Mouse (Mus musculus) adrenal gland, postnatal 25 days (tissue): ENCODE measurements at regions not wholly inside any gene's neighbourhood (a gene's known extent, or its start where the extent isn't known, plus 50 kb on each side); places are given as distances from the start of the nearest gene placed in this dataset.
A peak's percentile ranks its signal among the peaks of the same experiment; 100 is the strongest.

Experiments
- DNase-seq: peaks from one replicate; pipeline ENCODE4 v3.0.0; 2021; ENCODE audit warnings: mixed read lengths

DNA sequence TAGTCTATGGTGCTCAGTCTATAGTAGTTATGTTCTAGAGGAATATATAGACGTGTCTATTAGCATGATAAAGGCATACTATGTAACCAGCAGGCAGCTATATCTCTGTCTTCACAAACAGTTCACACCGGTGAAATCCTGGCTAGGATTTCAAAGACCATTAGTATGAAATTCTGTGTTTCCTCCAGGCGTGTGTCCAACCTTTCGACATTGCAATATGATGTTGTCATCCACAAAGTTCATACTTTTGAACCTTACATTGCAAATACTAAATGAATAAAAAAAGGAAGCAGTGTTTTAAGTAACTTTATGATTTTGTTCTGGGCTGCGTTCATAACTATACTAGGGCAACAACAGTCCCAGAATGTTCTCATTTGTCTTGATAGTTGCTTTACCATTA, 95.2 kb upstream of the Cpeb2 start:
- DNase-seq, result no peak

DNA sequence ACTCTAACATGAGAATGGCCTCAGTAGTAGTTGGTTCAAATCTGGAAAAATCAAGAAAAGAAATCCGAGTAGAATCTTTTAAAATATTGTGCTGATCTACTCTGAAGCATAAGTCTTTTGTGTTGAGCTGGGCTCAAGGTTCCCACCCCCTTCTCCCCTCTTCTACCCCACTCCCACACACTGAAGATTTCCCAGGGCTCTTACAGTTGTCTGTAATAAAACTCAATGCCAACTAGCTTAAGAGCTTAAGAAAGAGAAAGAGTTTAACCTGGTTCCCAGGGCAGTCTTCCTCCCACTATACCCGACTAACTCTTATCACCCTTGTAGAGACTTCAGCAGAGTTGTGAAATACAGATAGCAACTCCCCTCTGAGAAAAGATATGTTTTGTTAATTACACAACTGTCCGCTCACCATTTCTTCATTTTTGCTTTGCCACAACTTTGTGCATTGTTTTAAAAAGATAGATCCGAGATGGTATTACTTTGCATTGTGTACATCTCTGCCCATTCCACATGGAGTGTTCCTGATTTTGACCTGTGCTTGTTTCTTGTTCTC, 94.0 kb upstream of the Cpeb2 start:
- DNase-seq, result no peak

DNA sequence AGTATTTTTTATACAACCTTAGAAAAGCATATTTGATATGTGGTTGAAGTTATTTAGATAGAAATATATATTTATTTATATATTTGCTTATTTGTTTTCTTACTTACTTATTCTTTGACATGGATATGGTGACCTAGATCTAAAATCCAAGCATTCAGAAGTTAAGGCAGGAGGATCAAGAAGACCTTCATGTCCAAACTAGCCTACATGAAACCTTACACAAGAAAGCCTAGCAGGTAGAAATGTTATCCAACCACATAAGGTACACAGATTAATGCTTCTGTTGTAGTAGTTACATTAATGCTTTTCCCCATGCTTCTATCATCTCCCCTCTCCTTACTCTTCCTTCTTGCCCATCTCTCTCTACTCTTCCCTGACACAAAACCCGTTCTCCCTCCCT, 93.2 kb upstream of the Cpeb2 start:
- no peak for DNase-seq

DNA sequence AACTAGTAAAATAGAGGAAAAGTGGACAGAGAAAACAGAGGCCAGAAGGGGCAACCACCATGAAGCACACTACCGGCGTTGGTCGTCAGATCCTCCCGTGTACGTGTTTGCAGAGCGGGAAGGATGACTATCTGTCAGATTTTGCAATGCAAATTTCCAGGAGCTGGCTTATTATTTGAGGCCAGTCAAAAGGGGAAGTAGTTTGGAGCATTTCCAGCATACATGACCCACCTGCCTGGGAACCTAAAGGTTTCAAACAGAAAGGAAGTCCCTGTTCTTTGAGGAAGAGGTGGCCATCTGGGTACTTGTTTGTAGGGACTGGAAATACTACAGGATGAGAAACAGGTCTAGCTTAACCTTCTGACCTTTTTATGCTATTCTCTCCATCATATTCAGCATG, 87.0 kb upstream of the Cpeb2 start:
- no peak for DNase-seq

- no peak for DNase-seq
Observed at GRCm38 (mm10) chr5:43146928-43147327, 86.0 kb upstream of the Cpeb2 start.

GRCm38 (mm10) chr5:43148486-43148885, 84.5 kb upstream of the Cpeb2 start:
- peak; percentile 18 for DNase-seq

DNA sequence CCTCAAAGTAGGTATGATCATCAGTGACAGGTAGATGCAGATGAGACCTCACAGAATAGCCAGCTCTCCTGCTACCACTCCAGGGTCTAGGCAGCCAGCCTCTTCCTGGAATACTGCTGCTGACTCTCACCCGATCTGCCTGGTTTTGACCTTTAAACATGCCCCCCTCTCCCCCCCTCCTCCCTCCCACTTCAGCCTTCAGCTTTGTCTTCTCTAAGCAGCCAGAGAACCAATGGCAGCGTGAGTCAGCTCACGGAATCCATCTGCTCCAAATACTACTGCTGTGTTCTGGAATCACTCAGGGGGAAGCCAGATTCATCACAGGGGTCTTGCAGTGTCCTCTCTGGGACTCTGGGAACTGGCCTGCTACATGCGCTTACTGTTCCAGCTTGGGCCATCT, 83.4 kb upstream of the Cpeb2 start:
- DNase-seq, result peak; percentile 16

DNA sequence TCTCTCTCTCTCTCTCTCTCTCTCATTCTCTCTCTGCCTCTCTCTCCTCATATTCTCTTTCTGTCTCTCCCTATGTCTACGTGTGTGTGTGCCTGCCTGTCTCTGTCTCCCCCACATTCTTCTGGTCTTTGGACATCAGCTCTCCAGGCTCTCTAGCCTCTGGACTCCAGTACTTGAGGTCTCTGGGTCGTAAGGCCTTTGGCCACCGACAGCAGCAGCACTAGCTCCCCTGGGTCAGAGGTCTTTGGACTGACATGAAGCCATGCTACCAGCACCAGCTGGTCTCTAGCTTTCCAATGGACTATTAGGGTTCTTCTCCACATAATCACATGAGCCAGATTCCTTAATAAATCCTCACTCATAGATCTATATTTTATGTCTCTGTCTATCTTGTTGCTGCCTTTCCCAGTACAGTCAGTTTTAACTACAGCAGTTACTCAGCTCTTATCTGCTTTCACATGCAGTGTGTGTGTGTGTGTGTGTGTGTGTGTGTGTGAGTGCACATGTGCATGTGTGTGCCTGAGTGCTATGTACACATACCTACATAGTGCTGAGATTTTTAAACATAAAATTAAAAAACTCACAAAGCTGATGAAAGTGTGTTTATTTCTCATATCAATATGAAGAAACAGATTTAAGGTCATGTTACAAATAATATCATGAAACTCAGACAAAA, 81.7 kb upstream of the Cpeb2 start:
- DNase-seq, result no peak

GRCm38 (mm10) chr5:43152119-43152611, 80.8 kb upstream of the Cpeb2 start:
- DNase-seq, result no peak

GRCm38 (mm10) chr5:43152881-43153280, 80.1 kb upstream of the Cpeb2 start:
- DNase-seq, result no peak

GRCm38 (mm10) chr5:43156771-43157170, 76.2 kb upstream of the Cpeb2 start:
- DNase-seq, result peak; percentile 23

- no peak for DNase-seq
Observed at GRCm38 (mm10) chr5:43160140-43160539, 72.8 kb upstream of the Cpeb2 start.

GRCm38 (mm10) chr5:43181475-43181874, 51.5 kb upstream of the Cpeb2 start:
- no peak for DNase-seq
